Mouse (Mus musculus): ENCODE data around the gene Dnm2. TPM values are rescaled to one million over a fixed set of nuclear protein-coding genes. Genes with fewer than 3 reads are reported as not detected.
"Not testable (repeated sequence)": the region's sequence is repeated elsewhere in the genome, so short reads cannot be mapped to it uniquely, and the experiment has no call there.

The Dnm2 gene
- polyA plus RNA-seq, 1 experiment from 2014 or later, result 60.6 TPM

GRCm38 (mm10) chr9:21536501-21536900, 111.8 kb downstream of the Dnm2 start:
- no peak overlapping the region for H3K4me2 ChIP-seq
- H3K9ac ChIP-seq (ENCODE audit: low read length), result no peak overlapping the region
- no peaks in the 10 kb centered on the region for H3K9me3 ChIP-seq (ENCODE audit: control insufficient read depth, low read length)
- H3K36me3 ChIP-seq (ENCODE audit: control insufficient read depth, insufficient read depth, low read length), result no peaks in the 10 kb centered on the region; the same call in 1 of the 2 replicates
- no peak for DNase-seq (ENCODE audit: low spot score, missing footprints)
- no peak overlapping the region for H3K27ac ChIP-seq (ENCODE audit: low read depth, low read length)
- 93% methylated on average over 14 of the region's 14 CpGs for WGBS
- ATAC-seq (ENCODE audit: low FRiP score), result no peak
- no peaks in the 10 kb centered on the region for H3K27me3 ChIP-seq (ENCODE audit: control insufficient read depth, insufficient read depth, low read length)
- no peaks in the 10 kb centered on the region for H3K4me1 ChIP-seq (ENCODE audit: control insufficient read depth, insufficient read depth, low read length)
- H3K4me3 ChIP-seq (ENCODE audit: low read depth, low read length), result no peak overlapping the region

DNA sequence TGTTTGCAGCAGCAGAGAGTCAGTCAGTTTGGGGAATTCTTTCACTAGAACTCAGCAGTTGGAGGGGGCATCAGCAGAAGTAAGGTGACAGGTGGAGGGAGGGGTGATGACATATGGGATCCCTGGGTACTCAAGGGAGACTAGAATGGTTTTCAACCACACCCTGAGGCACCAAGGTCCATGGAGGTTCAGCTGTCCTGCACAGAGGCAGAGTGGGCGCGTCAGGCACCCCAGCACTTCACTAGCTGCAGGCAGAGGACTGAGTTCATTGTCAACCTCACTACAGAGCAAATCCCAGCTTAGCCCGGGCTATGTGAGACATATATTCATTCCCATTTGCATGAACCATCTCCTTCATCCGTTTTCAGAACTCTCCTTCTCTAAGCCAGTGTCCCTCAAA, 112.3 kb downstream of the Dnm2 start:
- DNase-seq (ENCODE audit: low spot score, missing footprints) (peak; percentile 81), ATAC-seq (ENCODE audit: low FRiP score) (no peak)
- WGBS, result 82% methylated on average over 4 of the region's 4 CpGs

GRCm38 (mm10) chr9:21539981-21540753, 115.5 kb downstream of the Dnm2 start:
- DNase-seq (ENCODE audit: low spot score, missing footprints), result peak; percentile 17
- WGBS, result 80% methylated on average over 7 of the region's 7 CpGs

More for the DNA sequence above, 112.3 kb downstream of the Dnm2 start:
- Histone ChIP-seq H3K27me3 (ENCODE audit: control insufficient read depth, insufficient read depth, low read length) (no peaks in the 10 kb centered on the region), H3K27ac (ENCODE audit: low read depth, low read length) (no peak overlapping the region), H3K4me3 (ENCODE audit: low read depth, low read length) (no peak overlapping the region), H3K9me3 (ENCODE audit: control insufficient read depth, low read length) (no peaks in the 10 kb centered on the region), H3K4me1 (ENCODE audit: control insufficient read depth, insufficient read depth, low read length) (no peaks in the 10 kb centered on the region), H3K4me2 (no peak overlapping the region), H3K36me3 (ENCODE audit: control insufficient read depth, insufficient read depth, low read length) (no peaks in the 10 kb centered on the region; the same call in 1 of the 2 replicates), H3K9ac (ENCODE audit: low read length) (no peak overlapping the region)

DNA sequence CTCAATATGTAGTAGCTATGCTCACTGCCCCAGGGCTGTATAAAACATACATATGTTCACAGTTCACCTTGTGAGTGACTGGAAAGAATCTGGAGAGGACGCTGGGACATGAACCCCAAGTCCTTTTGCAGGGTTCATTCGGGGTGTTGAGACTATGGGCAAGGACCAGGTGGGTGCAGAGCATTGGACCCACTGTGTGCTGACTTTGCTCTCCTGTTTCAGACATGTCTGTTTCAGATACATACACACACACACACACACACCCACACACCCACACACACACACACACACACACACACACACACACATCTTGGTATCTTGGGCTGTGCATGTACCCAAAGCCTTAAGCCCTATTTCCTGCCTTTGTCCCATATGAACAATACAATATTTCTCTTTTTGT, 117.3 kb downstream of the Dnm2 start:
- not testable (repeated sequence) for H3K9ac ChIP-seq (ENCODE audit: low read length)

More at GRCm38 (mm10) chr9:21539981-21540753, 115.5 kb downstream of the Dnm2 start:
- Histone ChIP-seq H3K4me2 (no peak overlapping the region), H3K9me3 (ENCODE audit: control insufficient read depth, low read length) (no peaks in the 10 kb centered on the region), H3K9ac (ENCODE audit: low read length) (no peak overlapping the region), H3K27me3 (ENCODE audit: control insufficient read depth, insufficient read depth, low read length) (no peaks in the 10 kb centered on the region), H3K27ac (ENCODE audit: low read depth, low read length) (no peak overlapping the region), H3K4me1 (ENCODE audit: control insufficient read depth, insufficient read depth, low read length) (no peaks in the 10 kb centered on the region; the same call in none of the 2 replicates), H3K4me3 (ENCODE audit: low read depth, low read length) (no peak overlapping the region), H3K36me3 (ENCODE audit: control insufficient read depth, insufficient read depth, low read length) (no peaks in the 10 kb centered on the region; the same call in 1 of the 2 replicates)
- no peak for ATAC-seq (ENCODE audit: low FRiP score)

DNA sequence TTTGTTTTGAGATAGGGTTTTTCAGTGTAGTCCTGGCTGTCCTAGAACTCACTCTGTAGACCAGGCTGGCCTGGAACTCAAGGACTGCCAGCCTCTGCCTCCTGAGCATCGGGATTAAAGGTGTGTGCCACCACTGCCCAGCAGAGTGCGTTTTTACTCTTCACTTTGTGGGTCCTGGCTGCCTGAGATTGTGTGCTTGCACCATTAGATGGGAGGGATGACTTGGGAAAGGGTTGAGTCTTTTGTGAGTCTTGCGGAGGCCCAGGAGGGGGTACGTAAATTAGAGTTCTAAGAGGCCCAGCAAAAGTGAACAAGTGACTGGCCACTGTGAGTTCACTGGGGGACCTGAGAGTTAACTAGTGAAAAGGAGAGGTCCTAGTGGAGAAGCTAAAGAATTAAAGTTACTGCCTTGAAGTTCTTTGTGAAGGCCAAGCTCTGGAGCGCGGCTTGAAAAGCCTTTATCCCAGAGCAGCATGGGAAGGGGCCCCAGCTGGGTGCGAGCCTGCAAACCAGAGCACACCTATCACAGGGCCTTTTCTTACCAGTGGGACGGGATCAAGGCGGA, 120.7 kb downstream of the Dnm2 start:
- Histone ChIP-seq H3K36me3 (ENCODE audit: control insufficient read depth, insufficient read depth, low read length) (no peaks in the 10 kb centered on the region), H3K4me1 (ENCODE audit: control insufficient read depth, insufficient read depth, low read length) (peaks cover 10% of the 10 kb centered on the region), H3K9me3 (ENCODE audit: control insufficient read depth, low read length) (no peaks in the 10 kb centered on the region), H3K27ac (ENCODE audit: low read depth, low read length) (peak overlapping the region; percentile 83), H3K9ac (ENCODE audit: low read length) (peak overlapping the region; percentile 72), H3K27me3 (ENCODE audit: control insufficient read depth, insufficient read depth, low read length) (no peaks in the 10 kb centered on the region), H3K4me2 (peak overlapping the region; percentile 60), H3K4me3 (ENCODE audit: low read depth, low read length) (peak overlapping the region; percentile 80)
- 1% methylated on average over 9 of the region's 9 CpGs for WGBS
- DNase-seq (ENCODE audit: low spot score, missing footprints) (no peak), ATAC-seq (ENCODE audit: low FRiP score) (peak; percentile 43)

More for the DNA sequence above, 117.3 kb downstream of the Dnm2 start:
- H3K36me3 ChIP-seq (ENCODE audit: control insufficient read depth, insufficient read depth, low read length); H3K4me1 ChIP-seq (ENCODE audit: control insufficient read depth, insufficient read depth, low read length); DNase-seq (ENCODE audit: low spot score, missing footprints); H3K9me3 ChIP-seq (ENCODE audit: control insufficient read depth, low read length); H3K4me2 ChIP-seq; ATAC-seq (ENCODE audit: low FRiP score); H3K27me3 ChIP-seq (ENCODE audit: control insufficient read depth, insufficient read depth, low read length); H3K27ac ChIP-seq (ENCODE audit: low read depth, low read length); H3K4me3 ChIP-seq (ENCODE audit: low read depth, low read length): not testable (repeated sequence)
- WGBS, result 94% methylated on average over 2 of the region's 2 CpGs

GRCm38 (mm10) chr9:21545916-21546788, 121.4 kb downstream of the Dnm2 start:
- H3K4me1 ChIP-seq (ENCODE audit: control insufficient read depth, insufficient read depth, low read length), result peaks cover 10% of the 10 kb centered on the region
- ATAC-seq (ENCODE audit: low FRiP score), result peak; percentile 95
- no peaks in the 10 kb centered on the region for H3K9me3 ChIP-seq (ENCODE audit: control insufficient read depth, low read length)
- H3K4me2 ChIP-seq, result peak overlapping the region; percentile 60
- under 1% methylated on average over 56 of the region's 67 CpGs for WGBS
- H3K4me3 ChIP-seq (ENCODE audit: low read depth, low read length), result peak overlapping the region; percentile 80
- peak overlapping the region; percentile 83 for H3K27ac ChIP-seq (ENCODE audit: low read depth, low read length)
- peak; percentile 100 for DNase-seq (ENCODE audit: low spot score, missing footprints)
- H3K27me3 ChIP-seq (ENCODE audit: control insufficient read depth, insufficient read depth, low read length), result no peaks in the 10 kb centered on the region
- no peaks in the 10 kb centered on the region for H3K36me3 ChIP-seq (ENCODE audit: control insufficient read depth, insufficient read depth, low read length)
- peak overlapping the region; percentile 72 for H3K9ac ChIP-seq (ENCODE audit: low read length)

- Histone ChIP-seq H3K9ac (ENCODE audit: low read length) (peak within 1 kb of the TSS; percentile 95), H3K4me1 (ENCODE audit: control insufficient read depth, insufficient read depth, low read length) (peaks cover 10% of the 10 kb centered on the region), H3K36me3 (ENCODE audit: control insufficient read depth, insufficient read depth, low read length) (no peaks in the 10 kb centered on the region), H3K4me3 (ENCODE audit: low read depth, low read length) (peak within 1 kb of the TSS; percentile 80), H3K9me3 (ENCODE audit: control insufficient read depth, low read length) (no peaks in the 10 kb centered on the region), H3K27ac (ENCODE audit: low read depth, low read length) (peak within 1 kb of the TSS; percentile 96), H3K4me2 (peak within 1 kb of the TSS; percentile 68), H3K27me3 (ENCODE audit: control insufficient read depth, insufficient read depth, low read length) (no peaks in the 10 kb centered on the region)
- DNase-seq (ENCODE audit: low spot score, missing footprints) (no peak), ATAC-seq (ENCODE audit: low FRiP score) (peak; percentile 69)
- WGBS, result 0% methylated on average over 29 of the region's 52 CpGs
Observed at GRCm38 (mm10) chr9:21546789-21547074, 122.0 kb downstream of the Dnm2 start, which contains the start of gene Carm1. TSS of gene Carm1 (plus strand) at chr9:21546894.

DNA sequence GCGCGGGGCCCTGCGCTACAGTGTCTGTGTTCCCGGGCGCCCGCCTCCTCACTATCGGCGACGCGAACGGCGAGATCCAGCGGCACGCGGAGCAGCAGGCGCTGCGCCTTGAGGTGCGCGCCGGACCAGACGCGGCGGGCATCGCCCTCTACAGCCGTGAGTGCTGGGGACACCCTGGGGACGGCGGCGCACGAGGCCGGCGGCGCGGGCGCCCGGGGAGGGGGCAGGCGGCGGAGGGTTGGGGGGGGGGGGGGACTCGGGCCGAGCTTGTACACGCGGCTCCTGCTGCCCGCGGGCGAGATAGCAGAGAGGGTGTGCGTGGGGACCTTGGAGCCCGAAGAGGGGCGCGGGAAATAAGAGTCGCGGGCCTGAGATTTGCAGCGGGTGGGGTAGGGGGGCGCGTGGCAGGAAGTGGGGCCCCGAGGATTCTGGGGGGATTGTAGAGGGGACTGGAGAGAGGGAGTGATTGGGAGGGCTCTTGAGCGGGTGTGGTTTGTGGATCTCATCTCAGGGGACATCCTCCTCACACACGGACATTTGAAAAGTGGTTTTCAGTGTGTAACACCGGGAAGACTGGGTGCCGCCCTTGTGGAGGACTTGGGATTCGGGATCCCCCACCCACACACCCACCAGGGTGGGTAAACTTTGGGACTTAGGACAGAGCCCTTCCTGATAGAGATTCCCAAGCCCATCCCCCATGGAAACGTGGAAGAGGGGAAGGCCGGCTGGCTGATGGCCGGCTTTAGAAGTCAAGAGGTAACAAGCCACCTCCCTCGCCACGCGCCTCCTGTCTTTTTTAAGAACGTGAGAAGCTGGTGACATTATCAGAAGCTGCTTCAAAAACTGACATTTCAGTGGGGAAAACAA, 122.6 kb downstream of the Dnm2 start:
- ATAC-seq (ENCODE audit: low FRiP score) (peak; percentile 43), DNase-seq (ENCODE audit: low spot score, missing footprints) (peak; percentile 95)
- Histone ChIP-seq H3K4me3 (ENCODE audit: low read depth, low read length) (peak overlapping the region; percentile 80), H3K4me2 (peak overlapping the region; percentile 68), H3K27me3 (ENCODE audit: control insufficient read depth, insufficient read depth, low read length) (no peaks in the 10 kb centered on the region), H3K9me3 (ENCODE audit: control insufficient read depth, low read length) (no peaks in the 10 kb centered on the region), H3K27ac (ENCODE audit: low read depth, low read length) (peak overlapping the region; percentile 96), H3K4me1 (ENCODE audit: control insufficient read depth, insufficient read depth, low read length) (peaks cover 10% of the 10 kb centered on the region), H3K36me3 (ENCODE audit: control insufficient read depth, insufficient read depth, low read length) (no peaks in the 10 kb centered on the region), H3K9ac (ENCODE audit: low read length) (peak overlapping the region; percentile 95)
- WGBS, result under 1% methylated on average over 50 of the region's 66 CpGs
